Mouse (Mus musculus): ENCODE measurements around the gene Gys2. TPM values are rescaled to one million over a fixed set of nuclear protein-coding genes. Genes with fewer than 3 reads are reported as not detected.

The Gys2 gene
- polyA plus RNA-seq, 1 experiment from 2014 or later = 0.05 TPM

DNA sequence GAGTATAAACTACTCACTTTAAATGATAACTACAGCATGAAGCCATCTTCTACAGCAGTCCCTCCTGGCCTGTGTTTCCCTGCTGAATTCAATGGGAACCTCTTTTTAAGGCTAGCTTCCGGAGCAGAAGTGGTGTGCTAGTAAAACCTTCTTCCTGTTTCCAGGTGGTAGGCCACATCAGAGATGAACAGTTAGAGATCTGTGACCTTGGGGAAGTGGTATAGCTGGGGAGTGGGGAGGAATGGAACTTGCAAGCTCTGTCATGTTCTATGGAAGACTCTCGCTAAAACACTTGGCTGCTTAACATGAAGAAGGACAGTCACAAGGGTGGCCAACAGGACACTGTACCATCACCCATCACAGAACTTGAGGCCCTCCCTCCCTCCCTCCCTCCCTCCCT, 19.6 kb downstream of the Gys2 start:
- no peak overlapping the region for H3K4me3 ChIP-seq (replicated peaks)
- ATAC-seq = no peak
- H3K36me3 ChIP-seq = no peaks in the 10 kb centered on the region
- 94% methylated on average over 2 of the region's 2 CpGs for WGBS
- H3K27ac ChIP-seq = no peak overlapping the region
- no peaks in the 10 kb centered on the region for H3K9me3 ChIP-seq
- no peak overlapping the region for H3K9ac ChIP-seq (replicated peaks)
- H3K27me3 ChIP-seq = no peaks in the 10 kb centered on the region
- no peak overlapping the region for H3K4me2 ChIP-seq (replicated peaks)
- peaks cover 6% of the 10 kb centered on the region for H3K4me1 ChIP-seq (replicated peaks)

DNA sequence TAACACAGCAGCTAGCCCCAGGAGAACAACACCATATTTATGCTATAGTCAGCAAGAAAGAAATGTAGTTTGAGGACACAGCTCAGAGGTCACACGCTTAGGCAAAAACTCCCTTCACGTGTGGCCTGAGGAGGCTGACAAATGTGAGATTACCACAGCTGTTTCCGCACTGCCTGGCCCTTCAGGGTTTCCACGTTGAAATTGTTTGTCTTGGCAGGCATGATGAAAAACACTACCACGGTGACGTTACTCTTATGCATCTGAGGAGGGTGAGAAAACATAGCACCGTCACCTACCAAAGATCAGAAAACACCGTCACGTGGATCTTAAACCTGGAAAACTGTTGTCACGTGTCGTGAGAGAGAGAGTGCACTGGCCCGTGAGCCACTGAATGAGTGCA, 21.5 kb downstream of the Gys2 start:
- 88% methylated on average over 12 of the region's 12 CpGs for WGBS
- H3K4me3 ChIP-seq (replicated peaks) = no peak overlapping the region
- no peak overlapping the region for H3K27ac ChIP-seq
- ATAC-seq = no peak
- no peaks in the 10 kb centered on the region for H3K4me1 ChIP-seq (replicated peaks)
- no peaks in the 10 kb centered on the region for H3K9me3 ChIP-seq
- H3K4me2 ChIP-seq (replicated peaks) = no peak overlapping the region
- H3K27me3 ChIP-seq = no peaks in the 10 kb centered on the region
- H3K9ac ChIP-seq (replicated peaks) = no peak overlapping the region
- H3K36me3 ChIP-seq = no peaks in the 10 kb centered on the region

DNA sequence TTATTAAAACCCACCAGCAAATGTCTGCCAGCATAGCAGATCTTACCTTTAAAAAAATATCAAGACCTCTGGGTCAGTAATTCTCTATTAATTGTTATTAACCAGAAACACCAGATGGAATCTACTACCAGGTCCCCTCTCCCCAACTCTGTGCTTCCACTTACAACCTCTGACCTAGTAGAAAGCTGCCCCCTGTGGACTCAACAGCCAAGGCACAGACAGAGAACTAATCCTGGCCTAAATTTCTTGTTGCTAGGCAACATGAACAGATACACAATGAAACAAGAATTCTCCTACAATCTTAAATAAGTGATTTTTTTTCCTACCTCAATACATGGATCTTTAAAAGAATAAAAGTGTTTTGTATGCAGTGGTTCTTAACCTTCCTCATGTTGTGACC, 43.8 kb downstream of the Gys2 start:
- no peak overlapping the region for H3K4me2 ChIP-seq (replicated peaks)
- no peak overlapping the region for H3K27ac ChIP-seq

DNA sequence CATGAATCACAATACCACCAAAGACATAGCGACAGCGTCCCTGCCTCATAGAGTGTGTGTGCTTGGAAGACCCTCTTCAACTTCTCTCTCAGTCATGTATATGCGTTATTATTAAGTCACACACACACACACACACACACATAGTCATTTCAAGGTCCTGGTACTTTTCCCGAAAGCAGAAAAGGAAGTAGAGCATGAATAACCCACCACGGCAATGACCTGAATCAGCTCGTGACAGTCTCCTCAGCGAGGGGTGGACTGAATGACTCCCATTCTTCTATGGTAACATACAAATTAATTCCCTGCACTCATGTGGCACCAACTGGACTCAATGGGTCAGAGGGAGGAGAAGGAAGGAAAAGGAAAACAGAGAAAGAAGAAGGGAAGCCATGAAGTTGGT, 47.9 kb downstream of the Gys2 start:
- H3K36me3 ChIP-seq = no peaks in the 10 kb centered on the region
- no peaks in the 10 kb centered on the region for H3K4me1 ChIP-seq (replicated peaks)
- ATAC-seq = no peak
- H3K27ac ChIP-seq = no peak overlapping the region
- H3K4me2 ChIP-seq (replicated peaks) = no peak overlapping the region
- no peak overlapping the region for H3K9ac ChIP-seq (replicated peaks)
- H3K4me3 ChIP-seq (replicated peaks) = no peak overlapping the region
- no peaks in the 10 kb centered on the region for H3K9me3 ChIP-seq
- no peaks in the 10 kb centered on the region for H3K27me3 ChIP-seq
- 70% methylated on average over 7 of the region's 7 CpGs for WGBS

More for the DNA sequence above, 43.8 kb downstream of the Gys2 start:
- no peaks in the 10 kb centered on the region for H3K9me3 ChIP-seq
- H3K4me3 ChIP-seq (replicated peaks) = no peak overlapping the region
- H3K4me1 ChIP-seq (replicated peaks) = no peaks in the 10 kb centered on the region
- no peak overlapping the region for H3K9ac ChIP-seq (replicated peaks)
- no peak for ATAC-seq
- H3K36me3 ChIP-seq = no peaks in the 10 kb centered on the region
- no peaks in the 10 kb centered on the region for H3K27me3 ChIP-seq

GRCm38 (mm10) chr6:142414597-142414996, 58.3 kb downstream of the Gys2 start:
- H3K36me3 ChIP-seq = 0 out of 2 replicates have a peak, but pooled peaks cover 3% of the 10 kb centered on the region
- no peaks in the 10 kb centered on the region for H3K9me3 ChIP-seq
- H3K4me1 ChIP-seq (replicated peaks) = peaks cover 16% of the 10 kb centered on the region
- no peak overlapping the region for H3K27ac ChIP-seq
- peak overlapping the region; percentile 39 for H3K4me3 ChIP-seq (replicated peaks)
- ATAC-seq = peak; percentile 81
- H3K27me3 ChIP-seq = peaks cover 33% of the 10 kb centered on the region
- peak overlapping the region; percentile 63 for H3K4me2 ChIP-seq (replicated peaks)
- peak overlapping the region; percentile 54; the same call in 1 of the 2 replicates for H3K9ac ChIP-seq (replicated peaks)
- 1% methylated on average over 12 of the region's 24 CpGs for WGBS

DNA sequence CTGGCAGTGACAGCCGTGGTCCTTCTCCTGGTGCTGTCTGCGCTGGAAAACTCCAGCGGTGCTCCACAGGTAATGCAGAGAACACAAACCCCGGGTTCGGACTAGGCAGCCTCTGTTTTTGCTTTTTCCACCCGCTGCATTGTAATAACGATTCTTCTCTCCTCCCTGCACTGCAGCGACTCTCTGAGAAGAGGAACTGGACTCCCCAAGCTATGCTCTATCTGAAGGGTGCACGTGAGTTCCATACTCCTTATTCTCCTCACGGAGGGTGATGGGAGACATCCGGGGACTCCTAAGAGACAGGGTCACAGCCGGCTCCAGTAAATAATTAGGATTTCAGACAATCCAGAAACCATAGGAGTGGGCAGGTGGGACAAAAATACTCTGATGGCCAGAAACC, 59.1 kb downstream of the Gys2 start:
- Histone ChIP-seq H3K36me3 (no peaks in the 10 kb centered on the region), H3K4me1 (replicated peaks) (peaks cover 16% of the 10 kb centered on the region), H3K9ac (replicated peaks) (no peak overlapping the region), H3K4me3 (replicated peaks) (peak overlapping the region; percentile 39), H3K4me2 (replicated peaks) (peak overlapping the region; percentile 63), H3K27ac (no peak overlapping the region), H3K27me3 (peaks cover 33% of the 10 kb centered on the region), H3K9me3 (no peaks in the 10 kb centered on the region)
- no peak for ATAC-seq
- 15% methylated on average over 12 of the region's 12 CpGs for WGBS

DNA sequence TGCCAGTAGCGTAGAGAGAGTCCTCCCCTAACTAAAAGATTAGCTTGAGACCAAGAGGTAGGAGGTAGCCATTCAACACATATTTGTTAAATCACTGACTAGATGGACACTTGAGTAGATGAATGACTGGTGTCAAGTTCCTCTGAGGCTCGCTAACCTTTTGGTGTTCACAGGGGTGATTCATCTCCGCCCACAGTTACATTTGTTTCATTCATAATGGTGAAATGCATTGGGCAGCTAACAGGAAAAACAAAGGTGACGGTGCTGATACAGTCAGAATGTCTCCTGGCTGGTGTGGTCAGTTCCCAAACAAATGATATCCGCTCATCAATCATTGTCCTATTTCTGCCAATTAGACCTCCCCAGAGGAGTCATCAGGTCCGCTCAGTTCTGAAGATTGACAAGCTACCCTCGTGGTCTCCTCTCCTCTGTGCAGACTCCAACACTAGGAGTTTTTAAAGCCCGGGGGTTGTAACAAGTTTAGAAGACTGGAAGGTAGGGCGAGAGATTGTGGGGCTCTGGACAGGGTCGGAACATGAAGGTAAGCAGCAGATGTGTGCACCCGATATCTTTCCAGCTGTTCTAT, 59.9 kb downstream of the Gys2 start, which contains the start of gene Spx:
Gene Spx, plus strand, starts transcription at position 536 of the 586 bp plus-strand sequence.
- no peak within 1 kb of the TSS for H3K9ac ChIP-seq (replicated peaks)
- no peak within 1 kb of the TSS for H3K27ac ChIP-seq
- ATAC-seq = no peak
- 73% methylated on average over 11 of the region's 11 CpGs for WGBS
- H3K9me3 ChIP-seq = no peaks in the 10 kb centered on the region
- peaks cover 16% of the 10 kb centered on the region for H3K4me1 ChIP-seq (replicated peaks)
- peak within 1 kb of the TSS; percentile 39 for H3K4me3 ChIP-seq (replicated peaks)
- H3K27me3 ChIP-seq = peaks cover 33% of the 10 kb centered on the region
- H3K36me3 ChIP-seq = no peaks in the 10 kb centered on the region; the same call in 1 of the 2 replicates
- peak within 1 kb of the TSS; percentile 63 for H3K4me2 ChIP-seq (replicated peaks)

DNA sequence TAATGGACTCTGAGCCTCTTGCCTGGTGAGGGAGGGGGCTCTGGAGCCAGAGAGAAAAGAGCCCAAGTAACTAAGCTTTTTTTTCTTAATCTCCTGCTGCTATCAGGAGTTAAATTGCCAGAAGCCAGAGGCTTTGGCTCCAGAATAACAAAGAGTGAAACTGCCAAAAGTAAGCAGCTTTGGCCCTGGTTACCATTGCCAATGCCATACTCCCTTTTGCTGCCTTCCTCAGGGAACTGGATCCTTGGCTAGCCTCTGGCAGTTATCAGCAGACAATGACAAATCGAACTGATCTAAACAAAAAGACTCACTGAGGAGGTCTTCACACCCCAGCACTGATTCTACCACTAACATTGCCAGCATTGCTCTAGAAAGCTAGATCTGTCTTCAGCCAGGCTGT, 61.8 kb downstream of the Gys2 start:
- H3K9me3 ChIP-seq = no peaks in the 10 kb centered on the region
- H3K27ac ChIP-seq = no peak overlapping the region
- no peak overlapping the region for H3K4me3 ChIP-seq (replicated peaks)
- no peak overlapping the region for H3K9ac ChIP-seq (replicated peaks)
- 3% methylated on average over 1 of the region's 1 CpGs for WGBS
- peaks cover 16% of the 10 kb centered on the region for H3K4me1 ChIP-seq (replicated peaks)
- ATAC-seq = no peak
- peaks cover 33% of the 10 kb centered on the region for H3K27me3 ChIP-seq
- H3K4me2 ChIP-seq (replicated peaks) = no peak overlapping the region
- no peaks in the 10 kb centered on the region; the same call in 1 of the 2 replicates for H3K36me3 ChIP-seq

GRCm38 (mm10) chr6:142395756-142396155, 77.2 kb downstream of the Gys2 start:
- H3K9ac ChIP-seq (replicated peaks) = no peak overlapping the region
- no peak overlapping the region for H3K27ac ChIP-seq
- 96% methylated on average over 6 of the region's 6 CpGs for WGBS
- no peak overlapping the region for H3K4me3 ChIP-seq (replicated peaks)
- ATAC-seq = no peak
- no peak overlapping the region for H3K4me2 ChIP-seq (replicated peaks)
- no peaks in the 10 kb centered on the region for H3K9me3 ChIP-seq
- no peaks in the 10 kb centered on the region for H3K27me3 ChIP-seq
- no peaks in the 10 kb centered on the region for H3K4me1 ChIP-seq (replicated peaks)
- H3K36me3 ChIP-seq = peaks cover 45% of the 10 kb centered on the region

- Histone ChIP-seq H3K4me1 (replicated peaks) (no peaks in the 10 kb centered on the region), H3K36me3 (peaks cover 37% of the 10 kb centered on the region), H3K27ac (no peak overlapping the region), H3K9ac (replicated peaks) (no peak overlapping the region), H3K4me2 (replicated peaks) (no peak overlapping the region), H3K4me3 (replicated peaks) (no peak overlapping the region), H3K9me3 (no peaks in the 10 kb centered on the region), H3K27me3 (no peaks in the 10 kb centered on the region)
- no peak for ATAC-seq
- 87% methylated on average over 5 of the region's 5 CpGs for WGBS
Measured at GRCm38 (mm10) chr6:142394669-142395068, 78.2 kb downstream of the Gys2 start.

DNA sequence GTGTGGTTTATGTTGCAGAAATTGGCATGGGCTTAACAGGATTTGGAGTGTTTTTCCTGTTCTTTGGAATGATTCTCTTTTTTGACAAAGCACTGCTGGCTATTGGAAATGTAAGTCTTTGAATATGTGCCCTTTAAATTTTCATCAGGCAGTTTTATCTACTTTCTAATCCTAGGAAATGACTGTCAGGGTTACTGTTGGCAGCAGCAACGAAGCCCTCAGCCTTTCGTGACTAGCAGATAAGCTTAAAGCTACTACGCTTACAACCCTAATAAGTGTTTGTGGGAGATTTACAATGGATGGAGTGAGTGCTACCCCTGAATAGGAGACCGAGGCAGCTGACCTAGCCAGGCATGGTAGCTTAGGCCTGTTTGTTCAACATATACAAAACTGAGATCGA, 80.6 kb downstream of the Gys2 start:
- Histone ChIP-seq H3K9ac (replicated peaks) (no peak overlapping the region), H3K36me3 (peaks cover 37% of the 10 kb centered on the region), H3K4me2 (replicated peaks) (no peak overlapping the region), H3K4me3 (replicated peaks) (no peak overlapping the region), H3K27ac (no peak overlapping the region), H3K9me3 (no peaks in the 10 kb centered on the region), H3K27me3 (no peaks in the 10 kb centered on the region), H3K4me1 (replicated peaks) (peaks cover 18% of the 10 kb centered on the region)
- ATAC-seq = no peak
- WGBS = 93% methylated on average over 5 of the region's 5 CpGs

GRCm38 (mm10) chr6:142389101-142389500, 83.8 kb downstream of the Gys2 start:
- H3K4me3 ChIP-seq (replicated peaks) = no peak overlapping the region
- H3K27ac ChIP-seq = no peak overlapping the region
- peaks cover 12% of the 10 kb centered on the region for H3K36me3 ChIP-seq
- no peak for ATAC-seq
- no peak overlapping the region for H3K4me2 ChIP-seq (replicated peaks)
- H3K27me3 ChIP-seq = no peaks in the 10 kb centered on the region
- 88% methylated on average over 2 of the region's 2 CpGs for WGBS
- no peaks in the 10 kb centered on the region for H3K9me3 ChIP-seq
- H3K9ac ChIP-seq (replicated peaks) = no peak overlapping the region
- H3K4me1 ChIP-seq (replicated peaks) = peaks cover 25% of the 10 kb centered on the region

DNA sequence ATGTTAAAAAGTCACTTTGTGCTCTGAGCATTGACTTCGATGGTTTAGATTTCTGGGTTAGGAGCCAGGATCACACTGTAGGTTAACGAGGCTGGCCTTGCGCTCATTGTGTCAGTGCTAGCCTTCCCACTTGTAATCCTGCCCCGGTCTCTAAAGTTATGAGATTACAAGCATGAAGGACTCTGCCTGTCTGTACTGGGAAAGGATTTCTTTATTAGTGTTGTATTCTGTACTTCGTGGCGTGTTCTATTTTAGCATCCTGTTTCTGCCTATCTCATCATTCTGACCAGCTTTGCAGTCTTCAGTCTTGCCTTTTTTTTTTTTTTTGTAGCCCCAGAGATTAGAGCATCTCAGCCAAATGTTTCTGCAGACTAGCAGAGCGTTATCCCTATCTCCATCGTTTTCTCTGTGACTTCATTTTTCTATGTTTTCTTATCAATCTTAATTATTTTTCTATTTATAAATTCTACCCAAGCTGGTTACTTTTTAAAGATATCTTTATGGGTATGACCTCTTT, 85.1 kb downstream of the Gys2 start:
- no peak for ATAC-seq
- Histone ChIP-seq H3K27me3 (no peaks in the 10 kb centered on the region), H3K9ac (replicated peaks) (peak overlapping the region; percentile 91), H3K4me2 (replicated peaks) (peak overlapping the region; percentile 86), H3K36me3 (0 out of 2 replicates have a peak, but pooled peaks cover under 1% of the 10 kb centered on the region), H3K9me3 (no peaks in the 10 kb centered on the region), H3K27ac (no peak overlapping the region), H3K4me3 (replicated peaks) (peak overlapping the region; percentile 100), H3K4me1 (replicated peaks) (peaks cover 25% of the 10 kb centered on the region)
- WGBS = 23% methylated on average over 8 of the region's 8 CpGs
